Mouse (Mus musculus) limb, embryonic 13.5 days (tissue): Measurements from ENCODE around the gene Itgb5. TPM values are rescaled to one million over a fixed set of nuclear protein-coding genes. Genes with fewer than 3 reads are reported as not detected.

ENCODE experiments used
- ATAC-seq: fragments of 200-750 bp; cut with Nextera tagmentation; 2 replicates; pipeline ENCODE4 v1.8.0; 2017; ENCODE audit warnings: low read depth, moderate number of reproducible peaks, moderate TSS enrichment; ENCODE audit not compliant: low FRiP score
- H3K27ac ChIP-seq: fragments of 300-500 bp; sonication (generic); 2 replicates; pipeline ENCODE4 v1.5.1; 2015; ENCODE audit warnings: inconsistent platforms, mild to moderate bottlenecking, moderate library complexity
- H3K27me3 ChIP-seq: fragments of 300-500 bp; sonication (generic); 2 replicates; pipeline ENCODE4 v1.6.1; 2015; ENCODE audit warnings: mild to moderate bottlenecking, inconsistent platforms
- H3K36me3 ChIP-seq: fragments of 300-500 bp; sonication (generic); 2 replicates; pipeline ENCODE4 v1.6.1; 2015; ENCODE audit warnings: inconsistent platforms, mild to moderate bottlenecking, moderate library complexity
- H3K4me1 ChIP-seq: fragments of 300-500 bp; sonication (generic); 2 replicates; pipeline ENCODE4 v1.6.1; 2015; ENCODE audit warnings: inconsistent platforms
- H3K4me2 ChIP-seq: fragments of 300-500 bp; sonication (generic); replicated peaks from 2 replicates; pipeline ENCODE4 v1.6.1; 2015; ENCODE audit warnings: inconsistent platforms, mild to moderate bottlenecking, moderate library complexity
- H3K4me3 ChIP-seq: fragments of 300-500 bp; sonication (generic); 2 replicates; pipeline ENCODE4 v1.5.1; 2015; ENCODE audit warnings: moderate library complexity, mild to moderate bottlenecking, inconsistent platforms
- H3K9ac ChIP-seq: fragments of 300-500 bp; sonication (generic); 2 replicates; pipeline ENCODE4 v1.6.1; 2015; ENCODE audit warnings: mild to moderate bottlenecking, inconsistent platforms
- H3K9me3 ChIP-seq: fragments of 300-500 bp; sonication (generic); 2 replicates; pipeline ENCODE4 v1.6.1; 2016; ENCODE audit warnings: inconsistent platforms
- WGBS: fragments of 180-500 bp; shearing (Covaris S2); methylation state at CpG from one replicate; pipeline ENCODE4 v1.1.7; 2015; 5-methylcytosine and 5-hydroxymethylcytosine counted together
- polyA plus RNA-seq: library from polyadenylated mRNA; unstranded; fragments of >200 nt; fragmentation: Nextera tagmentation; extraction: Ambion mirVana; gene quantifications from 2 replicates; pipeline ENCODE4 v1.2.1, GENCODE M21; 2015

Itgb5 gene
- polyA plus RNA-seq, 1 experiment from 2014 or later: 59.6 TPM

- no peaks in the 10 kb centered on the region for H3K27me3 ChIP-seq
- peak; percentile 87 for ATAC-seq
- WGBS: 10% methylated on average over 11 of the region's 11 CpGs
- H3K4me2 ChIP-seq: peak overlapping the region; percentile 39
- no peak overlapping the region for H3K4me3 ChIP-seq
- H3K36me3 ChIP-seq: peaks cover 33% of the 10 kb centered on the region
- H3K4me1 ChIP-seq: peaks cover 34% of the 10 kb centered on the region
- H3K9ac ChIP-seq: no peak overlapping the region
- peak overlapping the region; percentile 79 for H3K27ac ChIP-seq
- H3K9me3 ChIP-seq: no peaks in the 10 kb centered on the region
Observed at GRCm38 (mm10) chr16:33903664-33904441, 74.4 kb downstream of the Itgb5 start.

- H3K4me1 ChIP-seq: peaks cover 34% of the 10 kb centered on the region
- 26% methylated on average over 5 of the region's 5 CpGs for WGBS
Observed at GRCm38 (mm10) chr16:33904553-33904952, 75.1 kb downstream of the Itgb5 start.

GRCm38 (mm10) chr16:33908239-33908638, 78.8 kb downstream of the Itgb5 start:
- no peak overlapping the region for H3K27ac ChIP-seq
- no peaks in the 10 kb centered on the region for H3K9me3 ChIP-seq
- no peak for ATAC-seq
- no peak overlapping the region for H3K9ac ChIP-seq
- H3K4me3 ChIP-seq: no peak overlapping the region
- H3K4me2 ChIP-seq: no peak overlapping the region
- H3K36me3 ChIP-seq: peaks cover 37% of the 10 kb centered on the region
- WGBS: 79% methylated on average over 4 of the region's 4 CpGs
- H3K27me3 ChIP-seq: no peaks in the 10 kb centered on the region
- H3K4me1 ChIP-seq: peaks cover 29% of the 10 kb centered on the region

More at GRCm38 (mm10) chr16:33904553-33904952, 75.1 kb downstream of the Itgb5 start:
- Histone ChIP-seq H3K36me3 (peaks cover 30% of the 10 kb centered on the region), H3K4me2 (peak overlapping the region; percentile 39; the same call in 1 of the 2 replicates), H3K27me3 (no peaks in the 10 kb centered on the region), H3K9ac (no peak overlapping the region), H3K4me3 (no peak overlapping the region), H3K9me3 (no peaks in the 10 kb centered on the region), H3K27ac (peak overlapping the region; percentile 79)
- peak; percentile 55 for ATAC-seq

GRCm38 (mm10) chr16:33914997-33915396, 85.5 kb downstream of the Itgb5 start:
- Histone ChIP-seq H3K9ac (no peak overlapping the region), H3K9me3 (no peaks in the 10 kb centered on the region), H3K4me1 (peaks cover 22% of the 10 kb centered on the region), H3K27me3 (no peaks in the 10 kb centered on the region), H3K4me2 (no peak overlapping the region), H3K4me3 (no peak overlapping the region), H3K36me3 (peaks cover 57% of the 10 kb centered on the region), H3K27ac (no peak overlapping the region)
- ATAC-seq: no peak
- 81% methylated on average over 4 of the region's 4 CpGs for WGBS

- Histone ChIP-seq H3K27ac (peak overlapping the region; percentile 64; the same call in 1 of the 2 replicates), H3K9ac (no peak overlapping the region), H3K4me2 (no peak overlapping the region), H3K4me1 (peaks cover 35% of the 10 kb centered on the region), H3K36me3 (peaks cover 56% of the 10 kb centered on the region), H3K27me3 (no peaks in the 10 kb centered on the region), H3K4me3 (no peak overlapping the region), H3K9me3 (no peaks in the 10 kb centered on the region)
- peak; percentile 21; the same call in 1 of the 2 replicates for ATAC-seq
- WGBS: 78% methylated on average over 12 of the region's 12 CpGs
Observed at GRCm38 (mm10) chr16:33916473-33917251, 87.2 kb downstream of the Itgb5 start.

- no peak overlapping the region for H3K4me3 ChIP-seq
- WGBS: 50% methylated on average over 5 of the region's 5 CpGs
- peaks cover 42% of the 10 kb centered on the region for H3K4me1 ChIP-seq
- H3K36me3 ChIP-seq: peaks cover 49% of the 10 kb centered on the region
- H3K4me2 ChIP-seq: no peak overlapping the region
- no peaks in the 10 kb centered on the region for H3K27me3 ChIP-seq
- no peak for ATAC-seq
- H3K9ac ChIP-seq: no peak overlapping the region
- H3K27ac ChIP-seq: peak overlapping the region; percentile 64; the same call in 1 of the 2 replicates
- no peaks in the 10 kb centered on the region for H3K9me3 ChIP-seq
Observed at GRCm38 (mm10) chr16:33917390-33917789, 87.9 kb downstream of the Itgb5 start.

GRCm38 (mm10) chr16:33917926-33918325, 88.5 kb downstream of the Itgb5 start:
- Histone ChIP-seq H3K4me1 (peaks cover 47% of the 10 kb centered on the region), H3K27ac (peak overlapping the region; percentile 64; the same call in 1 of the 2 replicates), H3K4me2 (no peak overlapping the region), H3K4me3 (no peak overlapping the region), H3K27me3 (no peaks in the 10 kb centered on the region), H3K9me3 (no peaks in the 10 kb centered on the region), H3K9ac (no peak overlapping the region), H3K36me3 (peaks cover 45% of the 10 kb centered on the region)
- WGBS: 72% methylated on average over 5 of the region's 5 CpGs
- ATAC-seq: no peak

- WGBS: 55% methylated on average over 5 of the region's 5 CpGs
- Histone ChIP-seq H3K9ac (no peak overlapping the region), H3K4me3 (no peak overlapping the region), H3K27me3 (no peaks in the 10 kb centered on the region), H3K4me1 (peaks cover 54% of the 10 kb centered on the region), H3K4me2 (no peak overlapping the region), H3K27ac (peak overlapping the region; percentile 80), H3K9me3 (no peaks in the 10 kb centered on the region), H3K36me3 (peaks cover 29% of the 10 kb centered on the region)
- no peak for ATAC-seq
Observed at GRCm38 (mm10) chr16:33921514-33921913, 92.0 kb downstream of the Itgb5 start.

- no peak overlapping the region for H3K4me3 ChIP-seq
- peak overlapping the region; percentile 30 for H3K4me2 ChIP-seq
- peak overlapping the region; percentile 40; the same call in 1 of the 2 replicates for H3K9ac ChIP-seq
- H3K36me3 ChIP-seq: peaks cover 29% of the 10 kb centered on the region
- ATAC-seq: peak; percentile 72
- H3K4me1 ChIP-seq: peaks cover 45% of the 10 kb centered on the region
- peak overlapping the region; percentile 80 for H3K27ac ChIP-seq
- 16% methylated on average over 18 of the region's 18 CpGs for WGBS
- H3K9me3 ChIP-seq: no peaks in the 10 kb centered on the region
- no peaks in the 10 kb centered on the region for H3K27me3 ChIP-seq
Observed at GRCm38 (mm10) chr16:33922111-33923000, 92.9 kb downstream of the Itgb5 start.

- no peaks in the 10 kb centered on the region for H3K27me3 ChIP-seq
- no peak overlapping the region for H3K4me3 ChIP-seq
- H3K9ac ChIP-seq: no peak overlapping the region
- peaks cover 39% of the 10 kb centered on the region for H3K4me1 ChIP-seq
- ATAC-seq: peak; percentile 25; the same call in 1 of the 2 replicates
- peak overlapping the region; percentile 80; the same call in 1 of the 2 replicates for H3K27ac ChIP-seq
- H3K9me3 ChIP-seq: no peaks in the 10 kb centered on the region
- H3K36me3 ChIP-seq: peaks cover 26% of the 10 kb centered on the region
- peak overlapping the region; percentile 30; the same call in 1 of the 2 replicates for H3K4me2 ChIP-seq
- WGBS: 16% methylated on average over 5 of the region's 5 CpGs
Observed at GRCm38 (mm10) chr16:33923001-33923316, 93.5 kb downstream of the Itgb5 start.

- Histone ChIP-seq H3K27me3 (no peaks in the 10 kb centered on the region), H3K9ac (no peak overlapping the region), H3K9me3 (no peaks in the 10 kb centered on the region), H3K4me3 (no peak overlapping the region), H3K27ac (peak overlapping the region; percentile 80; the same call in 1 of the 2 replicates), H3K36me3 (peaks cover 23% of the 10 kb centered on the region), H3K4me2 (no peak overlapping the region), H3K4me1 (peaks cover 41% of the 10 kb centered on the region)
- no peak for ATAC-seq
- WGBS: 82% methylated on average over 8 of the region's 8 CpGs
Observed at GRCm38 (mm10) chr16:33923758-33924157, 94.3 kb downstream of the Itgb5 start.
